Mouse (Mus musculus): ENCODE measurements around the gene Gnao1.

DNA sequence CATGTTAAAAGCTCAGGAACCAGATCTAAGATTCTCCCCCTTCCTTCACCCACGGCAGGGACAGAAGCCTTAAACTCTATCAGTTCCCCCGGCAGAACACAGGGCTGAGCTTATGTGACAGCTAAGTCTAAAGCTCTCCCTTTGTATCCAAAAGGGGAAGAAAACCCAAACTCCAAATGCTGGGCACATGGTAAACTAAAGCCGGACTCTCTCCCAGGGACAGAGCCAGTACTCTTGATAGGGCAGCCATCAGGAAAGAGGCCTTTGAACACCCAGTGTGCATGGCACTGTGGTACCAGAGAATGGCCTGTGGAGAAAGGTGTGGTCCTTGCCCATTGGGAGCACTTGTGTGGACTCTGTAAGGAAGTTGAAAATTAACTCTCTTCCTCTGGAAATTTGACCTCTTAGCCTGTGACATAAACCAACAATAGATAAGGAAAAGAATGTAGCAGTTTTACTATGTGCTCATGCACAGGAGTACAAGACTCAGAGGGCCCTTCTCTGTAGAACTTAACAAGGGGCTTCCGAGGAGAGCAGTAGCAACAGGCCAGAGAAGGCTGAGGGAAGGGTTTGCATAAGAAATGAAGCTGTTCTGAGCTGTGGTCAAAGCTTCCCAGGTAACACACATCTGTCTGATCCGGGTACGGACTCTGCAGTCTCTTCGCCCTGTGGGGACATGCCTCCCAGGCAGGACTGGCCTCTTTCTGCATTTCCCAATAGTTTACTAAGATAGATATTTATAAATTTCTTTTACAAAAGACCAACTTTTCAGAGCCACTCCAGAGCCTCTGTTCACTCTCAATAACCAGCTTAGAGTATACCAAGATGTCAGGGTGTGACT, 102.2 kb downstream of the Gnao1 start:
- TF ChIP-seq POLR2A (IDR thresholded peaks at IDR 0.05; ENCODE audit: borderline replicate concordance, low read depth, low read length): no peak
- TF ChIP-seq CTCF (IDR thresholded peaks at IDR 0.05; ENCODE audit: low read depth, low read length): no peak
